Mouse (Mus musculus): ENCODE data around the gene Platr25.
"Not testable (repeated sequence)": the region's sequence is repeated elsewhere in the genome, so short reads cannot be mapped to it uniquely, and the experiment has no call there.

DNA sequence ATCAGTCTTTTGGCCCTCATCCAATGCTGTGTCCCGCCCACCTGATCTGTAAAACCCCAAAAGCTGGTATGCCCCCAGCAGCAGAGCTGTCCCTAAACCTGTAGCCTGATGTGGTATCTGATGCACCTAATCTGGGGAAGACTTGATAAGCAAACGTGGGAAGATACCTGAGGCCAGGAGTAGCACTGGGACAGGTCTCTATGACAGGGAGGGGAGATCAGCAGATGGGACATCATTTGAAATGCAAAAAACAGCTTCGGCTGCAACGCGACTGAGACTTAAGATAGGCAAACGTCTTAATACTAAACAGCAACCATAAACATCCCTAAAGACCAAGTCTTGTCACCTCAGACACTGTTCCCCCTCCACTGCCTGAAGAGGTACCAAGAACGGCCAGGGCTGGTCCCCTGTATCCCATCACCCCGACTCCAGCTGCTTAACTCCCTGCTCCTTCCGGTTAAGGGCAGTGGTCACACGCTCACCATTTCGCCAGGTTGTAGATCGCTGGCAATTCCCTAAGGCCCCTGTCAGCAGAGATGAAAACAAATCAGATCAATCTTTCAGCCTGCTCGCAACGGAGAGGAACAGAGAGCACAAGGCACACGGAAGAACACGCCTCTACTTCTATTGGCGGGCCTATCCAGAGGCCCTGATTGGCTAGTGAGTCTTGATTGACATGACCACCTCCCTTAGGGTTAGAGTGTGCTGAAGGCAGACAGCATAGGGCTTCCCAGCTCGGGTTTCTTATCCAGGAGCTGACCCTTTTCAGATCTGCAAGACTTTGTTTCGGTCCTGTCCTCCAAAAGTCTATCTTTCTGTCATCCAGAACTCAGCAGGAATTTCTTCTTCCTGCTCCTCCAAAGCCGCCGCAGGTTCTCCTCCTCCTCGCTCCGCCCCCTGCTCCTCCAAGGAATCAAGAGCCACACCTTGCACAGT is 25.0 kb upstream of the Platr25 start, which contains the start of gene Gm5141:
- TF ChIP-seq CTCF (IDR thresholded peaks at IDR 0.05; ENCODE audit: control insufficient read depth, insufficient read depth, insufficient read length); MAX (IDR thresholded peaks at IDR 0.05): not testable (repeated sequence)
